Mouse (Mus musculus): Measurements from ENCODE around the gene Bap1. TPM values are rescaled to one million over a fixed set of nuclear protein-coding genes. Genes with fewer than 3 reads are reported as not detected.
A peak's percentile ranks its signal among the peaks of the same experiment; 100 is the strongest.

Gene Bap1
- total RNA-seq, 2 experiments from 2014 or later: 138 to 146 TPM

DNA sequence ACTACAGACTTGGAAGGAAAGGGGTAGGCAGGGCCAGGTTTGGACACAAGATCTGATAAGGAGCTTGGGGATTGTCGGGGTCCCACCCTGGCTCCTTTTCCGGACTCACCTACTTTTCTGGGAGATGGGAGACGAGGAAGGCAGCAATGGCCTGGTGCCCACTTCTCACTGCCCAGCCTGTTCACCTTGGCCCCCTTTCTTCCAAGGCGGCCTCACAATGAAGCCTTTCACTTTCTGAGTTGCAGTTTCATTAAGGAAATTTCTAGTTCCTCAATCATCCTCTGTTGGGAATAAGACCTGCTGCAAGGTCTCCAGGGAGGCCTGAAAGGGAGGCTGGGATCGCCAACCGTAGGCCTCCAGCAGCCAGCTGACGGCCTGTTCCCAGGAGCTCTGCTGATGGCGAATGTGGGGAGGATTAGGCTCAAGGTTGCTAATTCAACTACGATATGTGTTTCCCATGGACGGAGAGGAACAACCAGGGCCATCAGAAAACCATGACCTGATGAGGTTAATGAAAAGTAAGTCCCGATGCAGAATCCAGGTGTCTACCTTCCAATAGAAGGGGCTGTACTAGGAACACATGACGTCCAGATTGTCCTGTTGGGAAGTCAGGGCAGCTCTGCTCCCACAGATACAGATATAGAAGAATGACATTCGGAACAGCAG, 18.7 kb upstream of the Bap1 start:
- intact Hi-C loops (cut with DNase I): no loop called here
- no peak for DNase-seq (ENCODE audit: low spot score in 2 of 2)

DNA sequence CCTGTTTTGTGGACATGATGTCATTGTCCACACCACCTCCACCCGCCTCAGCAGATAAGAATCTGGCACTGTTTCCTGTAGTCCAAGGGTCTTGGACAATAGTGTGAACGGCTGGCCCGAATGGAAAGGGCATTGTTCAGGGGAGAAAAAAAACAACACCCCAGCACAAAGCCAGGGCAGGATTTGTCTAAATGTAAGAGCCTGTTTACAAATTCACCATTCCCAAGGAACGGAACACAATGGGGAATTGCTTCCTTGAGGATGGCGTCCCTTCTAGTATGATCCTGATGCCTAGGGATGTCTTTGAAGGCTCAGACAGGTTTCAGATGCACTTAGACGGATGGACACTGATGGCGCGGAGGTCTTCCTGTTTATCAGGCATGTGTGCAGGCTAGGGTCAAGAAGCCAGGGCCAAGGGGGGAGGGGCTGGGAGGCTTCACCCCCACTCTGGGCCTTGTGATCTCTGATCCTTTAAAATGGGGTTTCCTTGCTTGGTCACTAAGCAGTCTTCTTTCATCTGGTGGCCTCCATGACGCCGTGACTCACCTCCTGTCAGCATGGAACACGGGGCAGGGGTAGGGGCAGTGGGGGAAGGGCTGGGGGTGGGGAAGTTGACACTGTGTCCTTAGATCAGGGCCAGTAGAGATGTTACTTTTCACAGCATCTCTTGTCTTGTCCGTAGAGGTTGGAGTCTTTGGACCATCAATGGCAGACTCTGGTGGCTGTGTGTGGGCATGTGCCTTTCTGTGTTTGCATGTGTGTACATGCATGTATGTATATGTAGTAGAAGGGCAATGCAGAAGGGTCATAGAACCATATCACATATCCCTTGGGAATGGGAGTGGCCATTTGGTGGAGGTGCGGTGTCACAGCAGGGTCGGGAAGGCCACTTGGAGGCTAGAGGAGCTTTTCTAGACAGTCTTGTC, 17.9 kb upstream of the Bap1 start:
- intact Hi-C loops (cut with DNase I): no loop called here
- DNase-seq (ENCODE audit: low spot score in 2 of 2): no peak

DNA sequence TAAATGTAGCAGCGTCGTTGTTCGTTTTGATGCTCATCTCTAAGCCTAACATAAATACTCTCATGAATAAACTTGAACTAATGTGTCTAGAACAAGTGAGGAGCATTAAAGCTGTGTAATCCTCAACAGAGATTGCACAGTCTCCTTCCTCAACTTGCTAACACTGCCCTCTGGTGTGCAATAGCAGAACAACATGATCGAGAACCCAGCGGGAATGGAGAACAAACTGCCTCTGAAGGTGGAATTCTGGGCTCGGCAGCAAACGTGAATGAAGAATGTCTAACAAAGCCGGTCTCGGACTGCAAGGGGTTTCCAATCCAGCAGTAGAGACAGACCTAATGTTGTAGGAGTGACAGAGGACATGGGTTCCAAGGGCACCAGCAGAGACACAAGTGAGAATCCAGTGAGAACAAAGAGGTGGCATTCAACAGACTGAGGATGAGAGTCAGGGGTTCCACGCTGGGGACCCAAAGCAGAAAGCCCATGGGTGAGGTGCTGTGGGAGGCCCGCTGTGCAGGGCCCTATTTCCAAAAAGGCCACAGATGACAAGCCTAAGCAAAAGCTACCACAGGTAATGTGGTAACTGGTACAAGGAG, 17.2 kb upstream of the Bap1 start:
- intact Hi-C loops (cut with DNase I): loop anchor here (1.0 kb wide), 1 partner anchor 19 kb away; no protein-coding TSS in a partner anchor
- DNase-seq (ENCODE audit: low spot score in 2 of 2): peak; percentile 79 to 83

DNA sequence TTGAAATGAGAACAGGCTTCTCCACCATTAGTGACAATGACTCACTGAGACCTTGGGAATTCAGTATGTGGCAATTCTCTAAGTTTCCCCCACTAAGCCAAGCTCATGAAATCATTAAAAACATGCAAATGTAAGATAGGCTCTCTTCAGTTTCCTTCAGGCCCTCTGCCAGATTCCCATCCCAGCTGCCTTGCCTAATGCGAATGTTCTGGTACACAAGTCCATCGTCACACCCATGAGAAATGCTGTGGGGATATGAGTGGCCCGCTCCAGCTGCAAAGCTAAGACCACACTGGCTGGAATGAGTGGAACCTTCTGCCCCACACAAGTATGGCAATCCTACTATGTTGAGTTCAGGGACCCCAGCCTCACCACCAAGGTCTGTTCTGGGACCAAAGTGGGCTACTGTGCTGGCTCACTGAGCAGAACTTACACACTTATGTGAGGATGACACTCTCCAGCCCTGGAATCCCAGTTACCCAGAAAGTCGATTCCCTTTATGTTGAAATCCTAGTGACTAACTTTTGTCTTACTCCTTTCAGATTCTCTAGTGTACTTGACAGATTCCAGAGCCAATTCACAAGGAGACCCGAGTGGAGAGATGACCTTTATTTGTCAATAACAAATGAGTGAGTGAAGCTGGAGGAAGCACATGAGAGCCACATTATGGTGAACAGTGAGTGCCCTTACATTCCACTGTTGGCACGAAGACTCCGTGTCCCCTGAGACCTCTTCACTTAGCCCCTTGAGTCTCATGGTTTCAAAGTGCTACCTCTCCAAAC, 14.0 kb upstream of the Bap1 start:
- DNase-seq (ENCODE audit: low spot score in 2 of 2): no peak
- intact Hi-C loops (cut with DNase I): no loop called here

DNA sequence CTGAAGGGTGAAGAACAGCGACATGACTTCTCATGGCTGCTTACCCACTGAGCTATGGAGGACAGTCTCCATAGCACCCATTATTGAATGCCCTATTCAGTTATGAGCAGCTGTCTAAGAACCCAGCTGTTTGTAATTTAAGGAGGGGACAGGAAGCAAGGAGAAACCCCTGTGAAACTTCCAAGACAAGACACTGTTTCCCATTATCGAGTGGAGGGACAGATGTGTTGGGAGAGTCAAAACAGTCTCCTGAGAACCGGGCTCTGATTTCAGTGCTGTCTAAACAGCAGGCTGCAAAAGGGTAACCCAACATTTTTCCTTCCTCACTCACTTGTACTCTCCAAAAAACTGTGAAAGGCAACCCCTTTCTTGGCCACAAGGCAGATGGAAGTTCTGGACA, 10.7 kb upstream of the Bap1 start:
- DNase-seq (ENCODE audit: low spot score in 2 of 2): no peak
- intact Hi-C loops (cut with DNase I): no loop called here

DNA sequence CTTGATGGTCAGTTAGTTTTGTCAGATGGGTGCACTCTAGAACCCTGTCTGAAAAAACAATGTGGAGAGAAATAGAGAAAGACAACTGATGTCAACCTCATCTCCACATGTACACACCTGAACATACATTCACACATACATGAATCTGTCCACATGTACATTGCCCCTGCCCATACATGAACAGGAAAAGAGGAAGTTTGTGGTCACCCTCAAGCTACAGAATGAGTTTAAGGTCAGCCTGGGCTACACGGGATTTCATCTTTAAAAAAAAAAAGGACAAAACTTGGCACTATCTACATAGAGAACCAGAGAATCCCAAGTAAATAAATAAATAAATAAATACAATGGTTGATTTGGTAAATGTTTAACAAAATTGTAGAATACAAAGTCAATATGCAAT, 6.5 kb upstream of the Bap1 start:
- no peak for DNase-seq (ENCODE audit: low spot score in 2 of 2)
- intact Hi-C loops (cut with DNase I): no loop called here

DNA sequence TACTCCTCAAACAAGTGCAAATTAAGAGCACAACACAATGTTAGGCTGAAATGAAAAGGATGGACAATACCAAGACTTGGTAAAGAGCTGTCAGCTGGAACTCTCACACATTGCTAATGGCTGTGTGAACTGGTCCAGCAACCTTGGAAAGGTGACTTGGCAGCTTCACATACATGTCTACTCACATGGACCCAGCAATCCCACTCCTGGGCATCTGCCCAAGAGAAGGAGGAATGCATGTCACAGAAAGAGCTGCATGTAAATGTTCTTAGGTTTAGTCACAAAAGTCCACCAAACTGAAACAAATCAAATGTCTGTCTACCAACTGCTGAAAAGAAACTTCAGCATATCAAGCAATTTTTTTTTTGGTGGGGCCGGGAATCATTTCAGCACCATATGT, 5.3 kb upstream of the Bap1 start:
- intact Hi-C loops (cut with DNase I): no loop called here
- no peak for DNase-seq (ENCODE audit: low spot score in 2 of 2)

DNA sequence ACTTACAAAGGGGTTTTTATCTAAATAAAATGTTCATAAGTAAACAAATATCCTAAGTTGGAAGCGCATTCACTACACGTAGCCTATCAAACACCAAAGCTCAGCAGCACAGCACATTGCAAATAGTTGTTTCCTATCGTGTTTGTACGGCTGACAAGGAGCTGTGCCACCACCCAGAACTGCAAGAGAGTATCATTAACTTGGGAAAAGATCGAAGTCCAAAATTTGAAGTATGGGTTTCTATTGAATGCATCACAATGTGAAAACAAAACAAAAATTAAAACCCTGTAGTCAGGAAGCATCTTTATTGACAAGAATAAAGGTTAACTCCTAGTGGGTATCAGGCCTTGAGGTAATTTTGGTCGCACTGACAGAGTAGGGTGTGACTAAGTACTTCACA, 2.9 kb upstream of the Bap1 start:
- intact Hi-C loops (cut with DNase I): no loop called here
- no peak for DNase-seq (ENCODE audit: low spot score in 2 of 2)

DNA sequence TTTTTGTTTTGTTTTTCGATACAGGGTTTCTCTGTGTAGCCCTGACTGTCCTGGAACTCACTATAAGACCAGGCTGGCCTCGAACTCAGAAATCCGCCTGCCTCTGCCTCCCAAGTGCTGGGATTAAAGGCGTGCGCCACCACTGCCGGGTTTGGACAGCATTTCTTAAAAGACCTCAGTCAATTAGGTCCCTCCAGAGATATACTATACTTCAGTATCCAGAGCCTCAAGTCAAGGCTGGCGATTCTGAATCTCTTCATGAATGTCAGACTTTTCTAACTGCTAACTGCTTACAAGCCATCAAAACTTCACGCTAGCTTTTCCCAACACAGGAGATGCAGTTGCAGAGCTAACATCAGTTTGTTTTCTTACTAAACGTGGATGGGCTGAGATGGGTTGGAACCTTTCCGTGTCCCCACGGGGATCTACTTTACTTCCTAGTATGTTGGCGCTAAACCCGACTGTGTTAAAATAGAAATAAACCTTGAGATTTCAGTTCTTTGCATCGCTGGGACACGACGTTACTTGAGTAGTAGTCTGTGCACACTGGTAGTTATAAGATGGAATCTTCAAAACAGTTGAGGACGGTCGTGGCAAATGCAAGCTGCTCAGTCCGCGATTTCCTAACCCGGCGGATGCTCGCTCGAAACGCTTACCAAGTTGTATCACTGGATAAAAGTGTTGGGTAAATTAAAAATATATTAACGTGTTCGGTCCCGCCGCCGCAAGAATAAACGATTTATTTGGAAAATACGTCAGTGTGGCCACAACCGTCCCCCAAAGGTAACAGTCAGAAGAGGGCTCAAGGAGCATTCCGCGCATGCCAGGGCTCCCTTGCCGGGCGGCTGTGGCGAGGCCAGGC, 797 bp upstream of the Bap1 start:
- no peak for DNase-seq (ENCODE audit: low spot score in 2 of 2)
- intact Hi-C loops (cut with DNase I): loop anchor here (2.0 kb wide), 1 partner anchor 44 kb away; no protein-coding TSS in a partner anchor

DNA sequence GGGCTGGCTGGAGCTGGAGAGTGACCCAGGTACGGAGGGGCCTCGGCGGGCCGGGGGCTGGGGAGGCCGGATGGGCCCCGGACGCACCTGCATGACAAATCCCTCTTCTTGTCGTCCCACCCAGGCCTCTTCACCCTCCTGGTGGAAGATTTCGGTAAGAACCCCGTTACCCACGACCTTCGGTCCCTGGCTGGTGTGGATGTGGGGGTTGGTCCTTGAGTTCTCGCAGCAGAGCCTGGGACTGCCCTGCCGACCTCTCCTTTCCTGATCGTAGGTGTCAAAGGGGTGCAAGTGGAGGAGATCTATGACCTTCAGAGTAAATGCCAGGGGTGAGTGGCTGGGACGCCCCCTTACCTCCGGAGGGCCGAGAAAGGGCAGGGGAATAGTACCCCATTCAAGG, 376 bp downstream of the Bap1 start:
- DNase-seq (ENCODE audit: low spot score in 2 of 2): no peak
- intact Hi-C loops (cut with DNase I): loop anchor here (2.0 kb wide), 1 partner anchor 45 kb away; no protein-coding TSS in a partner anchor

DNA sequence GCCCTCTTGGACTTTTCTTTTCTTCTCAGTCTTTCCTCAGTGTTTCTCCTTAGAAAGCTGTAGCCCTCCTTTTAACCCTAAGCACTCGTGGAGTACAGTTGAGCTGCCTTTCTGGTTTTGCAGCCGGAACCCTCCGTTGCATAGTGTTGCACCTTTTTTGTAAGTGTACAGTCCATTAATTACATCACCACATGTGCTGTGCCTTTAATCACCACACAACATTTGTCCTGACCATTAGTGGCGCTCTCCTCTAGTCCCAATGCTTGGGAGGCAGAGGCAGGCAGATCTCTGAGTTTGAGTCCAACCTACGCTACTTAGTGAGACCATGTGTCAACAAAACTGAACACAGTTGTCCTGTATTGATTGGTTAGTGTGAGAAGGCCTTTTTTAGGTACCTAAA, 841 bp downstream of the Bap1 start:
- DNase-seq (ENCODE audit: low spot score in 2 of 2): no peak
- intact Hi-C loops (cut with DNase I): no loop called here

DNA sequence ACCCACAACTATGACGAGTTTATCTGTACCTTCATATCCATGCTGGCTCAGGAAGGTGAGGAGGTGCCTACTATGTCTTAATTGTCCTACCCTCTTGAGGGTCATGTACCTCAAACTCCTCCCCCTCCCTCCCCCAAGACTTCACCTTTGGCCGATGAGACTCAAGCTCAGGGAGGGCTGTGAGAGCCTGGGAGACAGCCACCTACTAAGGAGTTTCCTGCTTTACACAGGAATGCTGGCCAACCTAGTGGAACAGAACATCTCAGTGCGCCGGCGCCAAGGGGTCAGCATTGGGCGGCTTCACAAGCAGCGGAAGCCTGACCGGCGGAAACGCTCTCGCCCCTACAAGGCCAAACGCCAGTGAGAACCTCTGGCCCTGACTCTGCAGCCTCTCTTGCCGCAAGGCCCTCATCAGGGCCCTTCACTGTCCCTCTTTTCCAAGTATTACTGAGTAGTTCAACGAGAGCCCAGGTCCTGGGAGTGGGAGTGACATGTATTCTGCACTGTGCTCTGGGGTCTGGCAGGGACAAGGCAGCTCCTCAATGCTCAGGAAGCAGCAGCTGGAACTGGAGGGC, 7.3 kb downstream of the Bap1 start:
- no peak for DNase-seq (ENCODE audit: low spot score in 2 of 2)
- intact Hi-C loops (cut with DNase I): no loop called here

DNA sequence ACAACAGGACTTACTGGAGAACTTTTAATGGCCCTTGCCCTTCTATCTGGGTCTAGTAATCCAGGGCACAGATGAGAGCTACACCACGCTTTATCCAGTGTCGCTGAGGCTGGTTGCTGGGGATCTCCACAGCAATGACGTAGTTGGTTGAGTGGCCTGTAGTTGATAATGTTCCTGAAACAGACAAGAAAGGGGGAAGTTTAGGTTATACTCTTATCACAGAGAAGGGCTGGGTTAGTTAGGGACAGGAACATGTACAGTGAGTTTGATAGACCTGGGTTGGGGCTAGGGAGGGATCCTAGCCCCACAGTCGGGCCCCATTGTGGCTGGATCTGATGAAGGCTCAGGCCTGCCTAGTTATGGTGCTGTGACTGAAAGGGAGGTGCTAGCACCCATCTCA, 9.1 kb downstream of the Bap1 start:
- DNase-seq (ENCODE audit: low spot score in 2 of 2): no peak
- intact Hi-C loops (cut with DNase I): no loop called here

DNA sequence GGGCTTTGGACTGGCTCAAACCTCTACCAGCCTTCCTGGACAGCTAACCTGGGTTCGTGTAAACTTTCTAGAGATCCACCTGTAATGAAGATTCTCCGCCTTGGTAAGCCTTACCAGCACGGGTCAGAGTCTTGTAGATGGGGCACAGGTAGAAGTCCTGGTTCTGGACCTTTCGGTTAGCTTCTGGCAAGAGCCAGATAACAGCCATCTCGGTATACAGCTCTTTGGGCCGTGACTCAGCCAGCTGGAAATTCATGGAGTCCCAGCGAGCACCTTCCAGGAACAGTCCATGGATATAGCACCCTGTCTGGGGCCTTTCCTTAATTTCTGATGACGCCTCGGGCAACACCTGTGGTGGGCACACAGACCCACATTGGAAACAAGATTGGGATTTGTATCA, 9.7 kb downstream of the Bap1 start:
- DNase-seq (ENCODE audit: low spot score in 2 of 2): no peak
- intact Hi-C loops (cut with DNase I): no loop called here

DNA sequence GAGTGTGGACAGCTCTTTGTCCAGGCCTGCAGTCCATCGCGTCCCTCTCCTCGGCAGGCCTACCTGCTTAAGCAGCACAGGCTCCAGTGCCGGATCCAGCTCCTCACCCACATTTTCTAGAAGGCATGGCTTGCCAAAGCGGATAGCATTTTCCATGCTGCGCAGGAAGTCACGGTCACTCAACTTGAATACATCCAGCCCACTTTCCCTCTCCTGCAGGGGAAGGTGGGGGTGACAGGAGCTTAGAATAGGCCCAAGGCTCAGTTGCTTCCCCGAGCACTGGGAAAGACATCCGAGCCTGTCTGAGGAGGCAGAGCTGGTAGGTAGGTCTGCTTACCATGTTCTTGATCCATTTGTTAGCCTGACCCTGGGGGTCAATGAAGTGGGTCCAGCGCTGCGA, 16.4 kb downstream of the Bap1 start:
- peak in 1 of 2 experiments; percentile 81 for DNase-seq (ENCODE audit: low spot score in 2 of 2)
- intact Hi-C loops (cut with DNase I): loop anchor here (5.0 kb wide), 1 partner anchor 70 kb away; the partner anchor contains the start of gene Capn7

DNA sequence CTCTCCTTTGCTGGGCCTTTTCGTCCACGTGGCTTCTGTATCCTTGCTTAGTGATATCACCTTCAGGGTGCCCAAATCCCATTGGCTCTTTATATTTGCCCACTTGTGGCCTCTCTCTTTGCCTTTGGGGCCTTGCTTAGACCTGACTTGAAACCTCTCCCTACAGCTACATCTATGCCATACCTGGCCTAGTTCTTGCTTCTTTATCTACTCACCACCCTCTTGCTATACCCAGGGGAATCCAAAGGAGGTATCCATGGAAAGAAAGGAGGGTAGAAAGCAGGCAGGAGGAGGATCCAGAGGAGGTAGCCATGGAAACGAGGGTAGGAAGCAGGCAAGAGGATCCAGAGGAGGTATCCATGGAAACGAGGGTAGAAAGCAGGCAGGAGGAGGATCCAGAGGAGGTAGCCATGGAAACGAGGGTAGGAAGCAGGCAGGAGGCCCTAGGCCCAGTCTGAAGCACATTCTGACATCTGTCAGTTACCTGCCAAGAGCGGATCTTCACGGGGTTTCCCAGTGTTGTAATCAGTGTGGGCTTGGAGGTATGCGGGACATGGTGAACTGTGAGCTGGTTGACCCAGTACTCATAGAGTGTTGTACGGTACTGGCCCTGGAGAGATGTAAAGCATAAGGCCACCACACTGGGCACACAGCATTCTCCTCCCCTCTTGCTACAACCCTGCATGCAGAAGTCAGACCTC, 17.2 kb downstream of the Bap1 start:
- DNase-seq (ENCODE audit: low spot score in 2 of 2): peak; percentile 73 to 91
- intact Hi-C loops (cut with DNase I): loop anchor here (5.0 kb wide), 1 partner anchor 69 kb away; the partner anchor contains the start of gene Capn7

DNA sequence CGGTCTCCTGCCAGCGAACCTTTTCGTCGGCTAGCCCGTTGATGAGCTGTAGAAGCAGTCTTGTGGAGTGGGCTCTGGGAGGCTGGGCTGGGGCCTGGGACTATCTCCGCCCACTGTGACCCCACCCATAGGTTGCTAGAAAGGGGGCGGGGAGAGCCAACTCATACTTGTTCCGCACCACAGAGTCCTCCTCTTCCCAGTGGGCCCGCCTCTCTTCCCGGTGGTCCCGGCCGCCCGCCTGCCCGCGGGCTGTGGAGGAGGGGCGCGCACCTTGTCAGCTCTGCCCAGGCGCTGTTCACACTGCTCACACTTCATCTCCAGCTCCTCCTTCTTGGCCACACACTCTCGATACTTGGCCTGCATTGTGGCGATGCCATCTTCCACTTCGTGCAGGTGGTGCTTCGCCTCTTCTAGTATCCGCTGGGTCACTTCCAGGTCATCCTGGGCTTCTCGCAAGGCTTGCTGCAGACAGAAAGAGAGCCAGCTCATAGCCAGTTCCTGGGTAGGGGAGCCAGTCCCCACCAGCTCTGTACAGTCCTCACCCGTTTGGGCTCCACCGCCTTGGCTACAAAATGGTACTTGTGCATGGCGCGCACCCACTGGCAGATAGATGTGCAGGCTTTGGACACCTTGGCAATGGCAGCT, 18.3 kb downstream of the Bap1 start:
- intact Hi-C loops (cut with DNase I): loop anchor here (2.0 to 5.0 kb wide), 3 partner anchors 57 to 203 kb away; partner anchors contain the start of gene Capn7

More for the DNA sequence above, 18.3 kb downstream of the Bap1 start:
- DNase-seq (ENCODE audit: low spot score in 2 of 2): peak; percentile 29 to 44

Measured in left cerebral cortex, postnatal 25 days (tissue).